Mouse (Mus musculus) bone marrow, adult 2 months (tissue): ENCODE results near the gene Fermt3.
A peak's percentile ranks its signal among the peaks of the same experiment; 100 is the strongest.

ENCODE experiments used
- CTCF ChIP-seq: fragments of 200-500 bp; IDR thresholded peaks from 2 replicates; pipeline ENCODE4 v1.5.1; 2011; ENCODE audit warnings: low read length, control low read depth; ENCODE audit not compliant: control insufficient read depth, insufficient read depth
- POLR2A ChIP-seq: fragments of 200-500 bp; IDR thresholded peaks from 2 replicates; pipeline ENCODE4 v1.6.1; 2011; ENCODE audit warnings: low read depth, mild to moderate bottlenecking, control low read depth, low read length, borderline replicate concordance; ENCODE audit not compliant: control insufficient read depth

DNA sequence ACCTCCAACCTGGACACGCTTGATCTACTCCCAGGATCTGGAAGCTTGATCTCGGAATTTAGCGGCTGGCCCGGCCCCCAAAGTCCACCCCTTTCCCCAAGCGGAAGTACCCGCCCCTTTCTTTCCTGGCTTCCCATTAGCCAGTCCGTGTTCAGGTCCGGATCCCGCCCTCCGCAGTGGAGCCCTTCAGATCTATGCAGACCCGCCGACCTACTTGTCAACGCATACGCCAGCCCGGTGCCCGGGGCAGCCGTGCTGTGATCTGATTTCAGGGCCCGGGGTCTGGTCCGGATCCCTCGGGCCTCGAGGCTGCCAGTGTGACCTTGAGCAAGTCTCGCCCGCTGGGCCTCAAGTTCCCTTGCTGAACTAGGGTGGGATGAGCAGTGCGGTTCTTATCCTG lies 23.3 kb downstream of the Fermt3 start, which contains the start of the genes Nudt22 and Trpt1:
- TF ChIP-seq CTCF: no peak
- TF ChIP-seq POLR2A: peak; percentile 47; the same call in 1 of the 2 replicates
